Mouse (Mus musculus) small intestine, adult 2 months (tissue): ENCODE results near the gene Qrich1. TPM values are rescaled to one million over a fixed set of nuclear protein-coding genes. Genes with fewer than 3 reads are reported as not detected.

ENCODE experiments used
- H3K27ac ChIP-seq: fragments of 200-500 bp; 2 replicates; pipeline ENCODE4 v1.5.1; 2012; ENCODE audit warnings: low read depth, low read length, control low read depth, inconsistent platforms; ENCODE audit not compliant: insufficient read depth
- H3K27me3 ChIP-seq: fragments of 200-500 bp; 2 replicates; pipeline ENCODE4 v1.6.1; 2012; ENCODE audit warnings: mild to moderate bottlenecking, moderate library complexity, low read length, inconsistent platforms; ENCODE audit not compliant: control insufficient read depth, insufficient read depth
- H3K36me3 ChIP-seq: fragments of 200-500 bp; 2 replicates; pipeline ENCODE4 v1.6.1; 2012; ENCODE audit warnings: mild to moderate bottlenecking, low read length, control low read depth, inconsistent platforms; ENCODE audit not compliant: control insufficient read depth, insufficient read depth
- H3K4me1 ChIP-seq: fragments of 200-500 bp; 2 replicates; pipeline ENCODE4 v1.6.1; 2012; ENCODE audit warnings: low read length, inconsistent platforms, mixed read lengths; ENCODE audit not compliant: control insufficient read depth, insufficient read depth, insufficient read length
- H3K4me3 ChIP-seq: fragments of 200-500 bp; 2 replicates; pipeline ENCODE4 v1.5.1; 2012; ENCODE audit warnings: low read depth, mild to moderate bottlenecking, control low read depth, inconsistent platforms, low read length, moderate library complexity
- CTCF ChIP-seq: fragments of 200-500 bp; IDR thresholded peaks from 2 replicates; pipeline ENCODE4 v1.5.1; 2012; ENCODE audit warnings: low read depth, mild to moderate bottlenecking, control low read depth, inconsistent platforms, low read length, moderate library complexity, mixed read lengths; ENCODE audit not compliant: insufficient replicate concordance, insufficient read length; ENCODE audit errors: extremely low read depth
- POLR2A ChIP-seq: fragments of 200-500 bp; IDR thresholded peaks from 2 replicates; pipeline ENCODE4 v1.6.1; 2012; ENCODE audit warnings: low read depth, mild to moderate bottlenecking, control low read depth, inconsistent platforms, low read length, moderate library complexity
- WGBS: fragments of 180-500 bp; shearing (Covaris S2); methylation state at CpG from one replicate; pipeline ENCODE4 v1.1.7; 2018; 5-methylcytosine and 5-hydroxymethylcytosine counted together
- polyA plus RNA-seq: library from polyadenylated mRNA; depleted of rRNA; stranded (reverse); fragments of >200 nt; gene quantifications from 2 replicates; pipeline ENCODE4 v1.2.3, GENCODE M21; 2012

Gene Qrich1
- polyA plus RNA-seq, 1 experiment, result 76.2 TPM

GRCm38 (mm10) chr9:108480813-108481519, 35.6 kb upstream of the Qrich1 start:
- Histone ChIP-seq H3K4me1 (peaks cover 2% of the 10 kb centered on the region), H3K27ac (no peak overlapping the region), H3K4me3 (no peak overlapping the region), H3K27me3 (no peaks in the 10 kb centered on the region), H3K36me3 (no peaks in the 10 kb centered on the region)
- WGBS, result 90% methylated on average over 28 of the region's 28 CpGs
- TF ChIP-seq CTCF (no peak), POLR2A (no peak)

- no peak overlapping the region for H3K27ac ChIP-seq
- peaks cover 2% of the 10 kb centered on the region for H3K4me1 ChIP-seq
- H3K36me3 ChIP-seq, result no peaks in the 10 kb centered on the region
- H3K27me3 ChIP-seq, result no peaks in the 10 kb centered on the region
- WGBS, result 86% methylated on average over 19 of the region's 19 CpGs
- no peak overlapping the region for H3K4me3 ChIP-seq
- TF ChIP-seq POLR2A (no peak), CTCF (no peak)
These were observed 34.9 kb upstream of the Qrich1 start for GRCm38 (mm10) chr9:108481520-108482210.

GRCm38 (mm10) chr9:108483051-108483790, 33.4 kb upstream of the Qrich1 start:
- Histone ChIP-seq H3K36me3 (no peaks in the 10 kb centered on the region), H3K27ac (no peak overlapping the region), H3K4me3 (no peak overlapping the region), H3K4me1 (peaks cover 2% of the 10 kb centered on the region), H3K27me3 (no peaks in the 10 kb centered on the region)
- TF ChIP-seq CTCF, result no peak
- no peak for TF ChIP-seq POLR2A
- 91% methylated on average over 18 of the region's 18 CpGs for WGBS

- H3K4me1 ChIP-seq, result peaks cover 2% of the 10 kb centered on the region
- WGBS, result 97% methylated on average over 15 of the region's 15 CpGs
- no peak overlapping the region for H3K27ac ChIP-seq
- H3K27me3 ChIP-seq, result no peaks in the 10 kb centered on the region
- no peak for TF ChIP-seq POLR2A
- no peak for TF ChIP-seq CTCF
- H3K36me3 ChIP-seq, result no peaks in the 10 kb centered on the region
- no peak overlapping the region for H3K4me3 ChIP-seq
These were observed 32.6 kb upstream of the Qrich1 start for GRCm38 (mm10) chr9:108484021-108484420.

- WGBS, result 92% methylated on average over 19 of the region's 19 CpGs
These were observed 31.2 kb upstream of the Qrich1 start for GRCm38 (mm10) chr9:108485301-108485875.

GRCm38 (mm10) chr9:108486973-108487530, 29.6 kb upstream of the Qrich1 start:
- TF ChIP-seq POLR2A (no peak), CTCF (no peak)
- 95% methylated on average over 8 of the region's 8 CpGs for WGBS
- H3K4me1 ChIP-seq, result peaks cover 10% of the 10 kb centered on the region
- no peak overlapping the region for H3K4me3 ChIP-seq
- H3K36me3 ChIP-seq, result no peaks in the 10 kb centered on the region
- H3K27ac ChIP-seq, result no peak overlapping the region
- H3K27me3 ChIP-seq, result no peaks in the 10 kb centered on the region

More at GRCm38 (mm10) chr9:108485301-108485875, 31.2 kb upstream of the Qrich1 start:
- no peak overlapping the region for H3K27ac ChIP-seq
- H3K27me3 ChIP-seq, result no peaks in the 10 kb centered on the region
- H3K4me3 ChIP-seq, result no peak overlapping the region
- no peaks in the 10 kb centered on the region for H3K36me3 ChIP-seq
- peaks cover 6% of the 10 kb centered on the region for H3K4me1 ChIP-seq
- no peak for TF ChIP-seq CTCF
- no peak for TF ChIP-seq POLR2A
